Mouse (Mus musculus) heart, adult 8-10 months (tissue): ENCODE measurements around the gene Olfr231. TPM values are rescaled to one million over a fixed set of nuclear protein-coding genes. Genes with fewer than 3 reads are reported as not detected.

Experiments
- DNase-seq: peaks from one replicate; pipeline ENCODE4 v3.0.0; 2022; ENCODE audit warnings: low spot score
- total RNA-seq, 4 experiments: library from RNA; stranded (reverse); gene quantifications; 2 replicates each; pipeline ENCODE4 v1.2.4; 2022

The Olfr231 gene
- total RNA-seq: not detected

DNA sequence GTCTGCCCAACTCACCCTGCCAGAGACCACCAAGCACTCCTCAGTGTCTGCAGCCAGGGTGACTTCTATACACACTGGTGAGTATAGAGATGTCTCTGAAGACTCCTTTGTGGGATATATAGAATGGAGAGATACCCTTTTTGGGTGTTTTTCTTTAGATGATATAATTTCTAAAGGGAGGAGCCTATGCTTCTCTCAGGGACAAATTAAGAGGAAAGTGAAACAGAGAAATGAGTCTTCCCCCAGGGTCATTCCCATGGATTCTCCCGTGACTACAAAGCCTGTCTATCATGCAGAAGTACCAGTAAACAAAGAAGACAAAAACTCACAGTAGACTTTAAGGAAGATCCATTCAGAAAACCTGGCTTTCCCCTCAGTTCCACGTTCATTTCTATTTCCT, at the start of gene Olfr231:
Gene Olfr231, minus strand, starts transcription at position 101 of the 400 bp plus-strand sequence.
- no peak for DNase-seq

- no peak for DNase-seq
These were observed 48.1 kb upstream of the Olfr231 start for GRCm38 (mm10) chr1:174169024-174169423.

DNA sequence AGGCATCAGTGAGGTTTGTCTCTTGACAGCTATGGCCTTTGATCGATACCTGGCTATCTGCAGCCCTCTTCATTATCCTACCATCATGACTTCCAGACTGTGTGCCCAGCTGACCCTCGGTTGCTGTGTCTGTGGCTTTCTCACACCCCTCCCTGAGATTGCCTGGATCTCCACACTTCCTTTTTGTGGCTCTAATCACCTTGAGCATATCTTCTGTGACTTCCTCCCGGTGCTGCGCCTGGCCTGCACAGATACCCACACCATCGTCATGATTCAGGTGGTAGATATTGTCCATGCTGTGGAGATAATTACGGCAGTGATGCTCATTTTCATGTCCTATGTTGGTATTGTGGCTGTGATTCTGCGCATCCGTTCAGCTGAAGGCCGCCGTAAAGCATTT, 38.1 kb upstream of the Olfr231 start:
- no peak for DNase-seq

GRCm38 (mm10) chr1:174158512-174158911, 37.5 kb upstream of the Olfr231 start:
- no peak for DNase-seq

DNA sequence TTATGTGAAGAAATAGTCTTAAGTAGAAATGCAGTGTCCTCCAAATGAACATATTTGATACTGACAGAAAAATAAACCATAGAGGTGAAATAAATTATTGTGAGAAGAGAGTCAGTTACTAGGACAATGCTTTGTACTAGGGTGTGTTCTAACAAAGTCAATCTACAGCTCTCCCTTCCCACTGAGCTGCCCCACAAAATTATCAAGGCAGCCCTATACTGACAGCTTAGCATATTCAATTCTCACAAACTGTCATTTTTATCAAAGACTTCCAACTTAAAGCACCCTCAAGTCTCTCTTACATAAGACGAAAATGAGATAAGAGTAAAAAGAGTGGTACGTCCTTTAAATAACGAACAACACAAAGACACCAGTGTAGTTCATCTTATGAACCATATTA, 36.7 kb upstream of the Olfr231 start:
- DNase-seq: no peak

- no peak for DNase-seq
These were observed 34.4 kb upstream of the Olfr231 start, which contains the start of gene Olfr420 for GRCm38 (mm10) chr1:174155333-174155732. Gene Olfr420, plus strand, starts transcription at chr1:174155633.

DNA sequence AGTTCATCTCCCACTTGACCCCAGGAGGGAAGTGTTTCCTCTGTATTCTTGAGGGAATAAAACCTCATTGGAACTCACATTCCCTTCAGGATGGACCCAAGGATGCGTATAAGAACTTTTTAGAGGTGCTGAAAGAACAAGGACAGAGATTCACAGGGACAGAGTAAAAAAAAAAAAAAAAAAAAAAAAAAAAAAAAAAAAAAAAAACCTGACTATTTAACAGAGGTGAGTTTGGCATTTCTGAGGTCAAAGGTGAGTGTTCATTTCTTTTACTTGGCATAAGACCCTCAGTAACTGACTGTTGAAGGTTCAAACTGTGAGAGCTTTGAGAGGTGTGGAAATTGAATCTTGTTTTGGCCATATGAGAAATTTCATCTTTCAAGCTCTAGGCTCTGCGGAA, 28.3 kb upstream of the Olfr231 start:
- no peak for DNase-seq

DNA sequence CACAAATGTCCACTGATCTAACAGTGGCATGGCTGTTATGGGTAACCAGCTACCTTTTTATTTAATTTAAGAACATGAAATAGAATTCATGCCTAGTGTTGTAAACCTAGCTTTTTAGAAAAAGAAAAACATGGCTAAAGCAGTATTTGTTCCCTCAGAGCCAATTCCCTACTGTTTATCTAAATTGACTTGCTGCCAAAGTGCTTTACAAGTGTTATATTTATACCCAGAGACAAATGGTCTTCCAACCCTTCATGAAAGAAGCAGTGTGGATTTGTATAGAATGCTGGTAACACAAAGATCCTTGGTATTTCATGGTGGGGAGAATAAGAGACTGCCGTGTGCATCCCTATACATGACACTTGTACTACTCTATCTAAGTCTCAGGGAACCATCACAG, 25.7 kb upstream of the Olfr231 start:
- DNase-seq: peak; percentile 8

DNA sequence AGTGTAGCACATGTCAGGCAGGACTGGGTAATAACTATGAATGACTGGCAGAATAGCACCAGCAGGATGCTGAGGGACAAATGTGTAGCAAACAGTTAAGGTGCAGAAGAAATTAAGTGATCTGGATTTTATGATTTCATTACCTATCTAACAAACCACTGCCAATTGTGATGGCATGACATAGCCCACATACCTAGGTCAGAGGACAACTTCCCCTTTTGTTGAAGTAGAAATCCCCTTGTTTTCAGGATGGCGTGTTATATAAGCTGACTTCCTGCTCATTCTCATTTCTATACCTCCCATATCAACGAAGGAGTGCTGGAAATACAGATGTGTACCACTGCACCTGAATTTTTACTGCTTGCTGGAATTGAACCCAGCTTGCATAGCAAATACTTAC, 20.4 kb upstream of the Olfr231 start:
- no peak for DNase-seq

- no peak for DNase-seq
These were observed 11.0 kb upstream of the Olfr231 start for GRCm38 (mm10) chr1:174131999-174132398.

DNA sequence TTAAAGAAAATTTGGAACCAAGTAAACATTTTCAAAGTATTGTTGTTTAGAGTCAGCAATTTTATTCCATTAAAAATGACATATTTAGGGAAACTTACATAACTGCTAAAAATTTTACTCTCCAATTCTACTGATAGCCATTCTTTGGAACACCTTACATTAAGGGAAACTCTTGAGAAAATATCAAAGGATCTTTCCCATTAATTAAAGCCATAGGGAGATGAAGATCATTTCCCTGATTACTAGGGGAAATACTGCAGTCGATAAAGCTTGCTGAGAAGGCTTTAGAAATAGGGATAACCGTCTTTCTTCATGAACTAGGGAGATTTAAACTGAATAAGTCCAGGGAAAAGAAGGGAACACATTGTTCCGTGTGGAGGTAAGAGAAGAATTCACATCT, 10.3 kb upstream of the Olfr231 start, which contains the start of gene Olfr424:
Gene Olfr424, plus strand, starts transcription at position 301 of the 400 bp plus-strand sequence.
- no peak for DNase-seq

GRCm38 (mm10) chr1:174103735-174104134, 17.2 kb downstream of the Olfr231 start:
- peak; percentile 19 for DNase-seq

- DNase-seq: no peak
These were observed 24.4 kb downstream of the Olfr231 start, which contains the start of gene Olfr427 for GRCm38 (mm10) chr1:174096591-174096990. Gene Olfr427, plus strand, starts transcription at chr1:174096891.

DNA sequence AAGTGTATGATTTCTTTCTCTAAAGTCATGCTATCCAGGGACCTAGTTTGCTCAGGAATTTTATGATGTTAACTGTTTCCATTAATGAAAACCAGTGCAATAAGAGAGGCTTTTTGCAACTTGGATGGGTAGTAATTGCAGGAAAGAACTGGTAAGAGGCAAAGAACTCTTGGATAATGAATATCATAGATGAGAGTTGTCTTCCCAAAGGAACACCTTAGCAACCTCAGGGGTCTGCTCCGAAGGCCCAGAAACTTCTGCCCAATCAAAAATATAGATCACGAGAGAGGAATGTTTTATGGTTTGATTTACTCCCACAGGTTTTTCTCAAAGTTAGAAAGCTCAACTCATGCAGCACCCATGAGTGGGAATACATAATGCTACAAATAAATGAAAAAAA, 36.9 kb downstream of the Olfr231 start, which contains the start of gene Olfr429:
Gene Olfr429, plus strand, starts transcription at position 301 of the 400 bp plus-strand sequence.
- no peak for DNase-seq

- no peak for DNase-seq
These were observed 54.7 kb downstream of the Olfr231 start, which contains the start of gene Olfr430 for GRCm38 (mm10) chr1:174066305-174066704. Gene Olfr430, plus strand, starts transcription at chr1:174066605.

Other genes starting within 250 kb of the Olfr231 start
- gene Ifi211, start 208.1 kb downstream of the Olfr231 start, total RNA-seq: 1 to 10 TPM; 1.3 to 2.7 (median 1.5) TPM
- 10 to 100 TPM in 3 of 4 experiments, 1 to 10 TPM in 1; 8.1 to 16.2 (median 12.3) TPM for gene Mndal, start 178.7 kb downstream of the Olfr231 start, total RNA-seq
- 10 to 100 TPM in 3 of 4 experiments, 1 to 10 TPM in 1; 8.5 to 14.2 (median 12.0) TPM for gene Ifi203, start 178.5 kb downstream of the Olfr231 start, total RNA-seq
- not detected for gene Ifi202b, start 138.4 kb downstream of the Olfr231 start, total RNA-seq
- gene Ifi205, start 89.4 kb downstream of the Olfr231 start, total RNA-seq: 10 to 100 TPM; 11.3 to 19.4 (median 17.3) TPM
- gene Olfr433, start 80.5 kb downstream of the Olfr231 start, total RNA-seq: not detected
- gene Olfr432, start 72.0 kb downstream of the Olfr231 start, total RNA-seq: not detected
- not detected for gene Olfr430, start 54.6 kb downstream of the Olfr231 start, total RNA-seq
- gene Olfr429, start 36.8 kb downstream of the Olfr231 start, total RNA-seq: not detected
- not detected for gene Olfr427, start 24.3 kb downstream of the Olfr231 start, total RNA-seq
- gene Olfr424, start 10.4 kb upstream of the Olfr231 start, total RNA-seq: not detected
- not detected for gene Olfr420, start 34.5 kb upstream of the Olfr231 start, total RNA-seq
- 10 to 100 TPM in 1 of 4 experiments, 1 to 10 TPM in 3; 8.1 to 10.7 (median 8.8) TPM for gene Spta1, start 51.6 kb upstream of the Olfr231 start, total RNA-seq
- not detected for gene Olfr419, start 130.9 kb upstream of the Olfr231 start, total RNA-seq
- gene Mptx1, start 209.4 kb upstream of the Olfr231 start, total RNA-seq: not detected
- gene Olfr417, start 244.0 kb upstream of the Olfr231 start, total RNA-seq: not detected